Mouse (Mus musculus) ovary, adult 10 weeks (tissue): ENCODE measurements around the gene Lgals12. TPM values are rescaled to one million over a fixed set of nuclear protein-coding genes. Genes with fewer than 3 reads are reported as not detected.

Source experiments
- polyA plus RNA-seq: library from polyadenylated mRNA; stranded (reverse); fragments of 350-450 nt; fragmentation: Illumina TruSeq; extraction: RNeasy Lipid Tissue Mini Kit (QIAGEN cat#74804); gene quantifications from one replicate; pipeline ENCODE4 v1.2.3, GENCODE M21; 2014

Lgals12 gene
- 5.8 TPM for polyA plus RNA-seq

GRCm38 (mm10) chr19:7606801-7607689, at the start of gene Lgals12:
Gene Lgals12 (minus strand): TSS chr19:7607193.

DNA sequence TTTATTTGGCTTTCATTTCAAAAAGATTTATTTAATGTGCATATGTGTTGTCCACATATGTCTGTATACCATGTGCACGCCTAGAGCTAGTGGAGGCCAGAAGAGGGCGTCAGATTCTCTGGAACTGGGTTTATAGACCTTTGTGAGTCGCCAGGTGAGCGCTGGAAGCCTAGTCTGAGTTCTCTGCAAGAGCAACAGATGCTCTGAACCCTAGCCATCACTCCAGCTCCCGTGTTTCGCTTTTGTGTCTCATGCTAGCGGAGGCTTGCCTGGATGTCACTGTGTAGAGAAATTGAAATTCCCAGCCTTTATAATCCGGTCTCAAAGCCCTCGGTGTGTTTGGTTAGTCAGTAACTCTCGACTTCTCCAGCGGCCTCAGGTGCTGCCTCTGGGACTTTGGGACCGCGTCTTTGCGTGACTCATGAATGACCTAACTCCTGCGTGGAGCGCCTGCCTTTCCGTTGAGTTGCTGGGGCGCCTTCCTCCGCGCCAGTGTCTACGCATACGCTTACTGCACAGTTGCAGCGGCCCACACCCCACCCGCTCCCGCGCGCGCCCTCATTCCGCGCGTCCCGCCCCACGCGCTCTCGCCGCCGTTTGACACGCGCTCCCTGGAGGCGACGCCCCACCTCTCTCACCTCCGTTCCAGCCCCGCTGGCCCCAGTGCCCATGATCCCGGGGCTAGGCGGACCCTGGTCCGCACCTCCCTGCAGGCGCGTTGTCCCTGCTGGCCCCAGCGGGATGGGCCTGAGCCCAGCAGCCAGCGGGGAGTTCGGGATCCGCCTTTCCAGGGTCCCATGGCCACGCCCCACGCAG, 5.2 kb upstream of the Lgals12 start, which contains the start of gene Hrasls5:
Hrasls5 (plus strand) TSS at position 600 of the 816 bp plus-strand sequence.

DNA sequence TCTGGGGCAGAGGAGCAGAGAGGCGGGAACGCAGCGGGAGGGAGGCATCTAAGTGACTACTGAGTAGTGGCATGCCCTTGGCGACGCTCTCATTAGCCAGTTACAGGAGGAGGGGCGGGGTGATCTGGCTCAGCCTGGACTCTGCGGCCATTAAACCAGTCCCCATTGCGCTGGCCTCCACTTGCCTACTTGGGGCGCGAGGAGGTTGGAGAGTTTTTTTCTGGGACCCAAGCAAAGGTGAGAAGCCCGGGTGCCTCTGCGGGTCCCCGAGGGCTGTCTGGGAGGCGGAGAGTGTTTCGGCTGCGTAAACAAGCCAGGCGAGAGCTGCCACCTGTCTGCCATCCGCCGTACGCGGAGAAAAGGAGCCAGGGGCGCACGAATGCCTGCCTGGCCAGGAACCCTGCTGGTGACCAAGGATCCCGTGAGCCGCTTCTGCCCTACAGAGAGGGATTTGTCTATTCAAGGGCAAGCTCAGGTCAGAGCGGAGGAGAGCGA, 49.6 kb downstream of the Lgals12 start, which contains the start of gene Pla2g16:
Pla2g16 (plus strand) TSS at position 132 of the 495 bp plus-strand sequence.

Other genes starting within 250 kb of the Lgals12 start
- 1.1 TPM for gene Spindoc, start 224.2 kb downstream of the Lgals12 start, polyA plus RNA-seq
- 27.8 TPM for gene 2700081O15Rik, start 189.6 kb downstream of the Lgals12 start, polyA plus RNA-seq
- gene Rtn3, start 123.9 kb downstream of the Lgals12 start, polyA plus RNA-seq = 338 TPM
- gene Atl3, start 113.2 kb downstream of the Lgals12 start, polyA plus RNA-seq = 280 TPM
- 16.4 TPM for gene Pla2g16, start 49.7 kb downstream of the Lgals12 start, polyA plus RNA-seq
- not detected for gene Hrasls5, start 5.3 kb upstream of the Lgals12 start, polyA plus RNA-seq
- not detected for gene Slc22a19, start 104.1 kb upstream of the Lgals12 start, polyA plus RNA-seq
- not detected for gene Slc22a26, start 195.5 kb upstream of the Lgals12 start, polyA plus RNA-seq